Mouse (Mus musculus): ENCODE data around the gene Prcp. TPM values are rescaled to one million over a fixed set of nuclear protein-coding genes. Genes with fewer than 3 reads are reported as not detected.

Gene Prcp
- total and polyA plus RNA-seq, 3 experiments, result 40.3 to 48.4 TPM; not detected in 1

- H3K4me1 ChIP-seq (ENCODE audit: control insufficient read depth in 1 of 2, insufficient read depth in 2 of 2, low read length in 2 of 2), result no peaks in the 10 kb centered on the region
- H3K9me3 ChIP-seq (replicated peaks; ENCODE audit: insufficient read depth, low read length), result no peaks in the 10 kb centered on the region
- TF ChIP-seq RAD21 (IDR thresholded peaks at IDR 0.05; ENCODE audit: low read depth, low read length) (peak; percentile 38), UBTF (IDR thresholded peaks at IDR 0.05; ENCODE audit: borderline replicate concordance, insufficient read depth, low read depth, low read length) (no peak), ZC3H11A (IDR thresholded peaks at IDR 0.05; ENCODE audit: low read depth, low read length) (0 out of 2 replicates have a peak, but pooled peaks have one; percentile 16), SMC3 (IDR thresholded peaks at IDR 0.05; ENCODE audit: low read depth, low read length) (peak; percentile 56), MAX (IDR thresholded peaks at IDR 0.05; ENCODE audit: low read length) (no peak), MYB (IDR thresholded peaks at IDR 0.05; ENCODE audit: low read depth, low read length) (no peak), CTCF (IDR thresholded peaks at IDR 0.05 in 2 of 3, conservative IDR thresholded peaks at IDR 0.05 in 1 of 3; ENCODE audit: control insufficient read depth in 1 of 3, insufficient read depth in 1 of 3, low read depth in 2 of 3, low read length in 3 of 3, poor library complexity in 1 of 3, severe bottlenecking in 1 of 3) (peak in 2 of 3 experiments; percentile 43 to 49; a peak in 3 of 6 replicates)
- no peaks in the 10 kb centered on the region for H3K36me3 ChIP-seq (ENCODE audit: control insufficient read depth in 1 of 2, insufficient read depth in 2 of 2, low read length in 2 of 2)
- no peaks in the 10 kb centered on the region for H3K27me3 ChIP-seq (ENCODE audit: control insufficient read depth in 1 of 2, insufficient read depth in 2 of 2, low read length in 2 of 2)
- no peaks in the 10 kb centered on the region for H3K79me2 ChIP-seq (ENCODE audit: control insufficient read depth, insufficient read depth, low read length, poor library complexity)
- no peak overlapping the region for H3K4me3 ChIP-seq (ENCODE audit: control insufficient read depth in 1 of 2, insufficient read depth in 1 of 2, low read depth in 2 of 2, low read length in 2 of 2)
- DNase-seq (ENCODE audit: low read depth, low spot score), result peak; percentile 8
- H3K27ac ChIP-seq (ENCODE audit: control insufficient read depth, low read depth, low read length), result no peak overlapping the region
- H3K9ac ChIP-seq (ENCODE audit: control insufficient read depth, low read depth, low read length, poor library complexity, severe bottlenecking), result no peak overlapping the region
Observed at GRCm38 (mm10) chr7:92967381-92968127, 93.3 kb downstream of the Prcp start.

GRCm38 (mm10) chr7:92977429-92977828 lies 103.2 kb downstream of the Prcp start:
- Histone ChIP-seq H3K4me3 (ENCODE audit: control insufficient read depth in 1 of 2, insufficient read depth in 1 of 2, low read depth in 2 of 2, low read length in 2 of 2) (no peak overlapping the region), H3K9me3 (replicated peaks; ENCODE audit: insufficient read depth, low read length) (no peaks in the 10 kb centered on the region), H3K27me3 (ENCODE audit: control insufficient read depth in 1 of 2, insufficient read depth in 2 of 2, low read length in 2 of 2) (no peaks in the 10 kb centered on the region), H3K27ac (ENCODE audit: control insufficient read depth, low read depth, low read length) (no peak overlapping the region), H3K79me2 (ENCODE audit: control insufficient read depth, insufficient read depth, low read length, poor library complexity) (no peaks in the 10 kb centered on the region), H3K36me3 (ENCODE audit: control insufficient read depth in 1 of 2, insufficient read depth in 2 of 2, low read length in 2 of 2) (no peaks in the 10 kb centered on the region), H3K9ac (ENCODE audit: control insufficient read depth, low read depth, low read length, poor library complexity, severe bottlenecking) (no peak overlapping the region), H3K4me1 (ENCODE audit: control insufficient read depth in 1 of 2, insufficient read depth in 2 of 2, low read length in 2 of 2) (no peaks in the 10 kb centered on the region)
- TF ChIP-seq MXI1 (IDR thresholded peaks at IDR 0.05; ENCODE audit: low read depth, low read length) (no peak), MAX (IDR thresholded peaks at IDR 0.05; ENCODE audit: low read length) (no peak), ELF1 (IDR thresholded peaks at IDR 0.05; ENCODE audit: low read depth, low read length) (no peak), POLR2AphosphoS5 (IDR thresholded peaks at IDR 0.05; ENCODE audit: borderline replicate concordance, low read depth, low read length) (no peak), HCFC1 (IDR thresholded peaks at IDR 0.05; ENCODE audit: low read depth, low read length) (no peak), ZNF384 (IDR thresholded peaks at IDR 0.05; ENCODE audit: low read depth, low read length) (no peak), EP300 (IDR thresholded peaks at IDR 0.05; ENCODE audit: low read depth in 1 of 2, low read length in 2 of 2) (no peak), ETS1 (IDR thresholded peaks at IDR 0.05; ENCODE audit: low read depth, low read length) (no peak), KAT2A (conservative IDR thresholded peaks at IDR 0.05; ENCODE audit: low read depth, low read length) (no peak), RCOR1 (IDR thresholded peaks at IDR 0.05; ENCODE audit: low read depth, low read length) (no peak), BHLHE40 (IDR thresholded peaks at IDR 0.05; ENCODE audit: borderline replicate concordance, low read depth, low read length) (no peak), USF2 (IDR thresholded peaks at IDR 0.05; ENCODE audit: borderline replicate concordance in 1 of 2, insufficient read depth in 1 of 2, low read depth in 1 of 2, low read length in 2 of 2) (no peak), SIN3A (IDR thresholded peaks at IDR 0.05; ENCODE audit: low read length) (no peak), GABPA (IDR thresholded peaks at IDR 0.05; ENCODE audit: low read depth, low read length) (no peak), RAD21 (IDR thresholded peaks at IDR 0.05; ENCODE audit: low read depth, low read length) (no peak), ZKSCAN1 (IDR thresholded peaks at IDR 0.05; ENCODE audit: low read depth, low read length) (no peak)
- DNase-seq (ENCODE audit: low read depth, low spot score), result no peak
